Mouse (Mus musculus) small intestine, adult 2 months (tissue): ENCODE results near the gene Grin2b.

Experiments used
- CTCF ChIP-seq: fragments of 200-500 bp; IDR thresholded peaks from 2 replicates; pipeline ENCODE4 v1.5.1; 2012; ENCODE audit warnings: low read depth, mild to moderate bottlenecking, control low read depth, inconsistent platforms, low read length, moderate library complexity, mixed read lengths; ENCODE audit not compliant: insufficient replicate concordance, insufficient read length; ENCODE audit errors: extremely low read depth
- POLR2A ChIP-seq: fragments of 200-500 bp; IDR thresholded peaks from 2 replicates; pipeline ENCODE4 v1.6.1; 2012; ENCODE audit warnings: low read depth, mild to moderate bottlenecking, control low read depth, inconsistent platforms, low read length, moderate library complexity

- TF ChIP-seq CTCF (no peak), POLR2A (no peak)
Measured at GRCm38 (mm10) chr6:135684206-135684605, 489.1 kb downstream of the Grin2b start.
